Mouse (Mus musculus) spleen, adult 18-20 months (tissue): ENCODE data around the gene Nt5dc1.
"Not testable (repeated sequence)": the region's sequence is repeated elsewhere in the genome, so short reads cannot be mapped to it uniquely, and the experiment has no call there.

Experiments
- DNase-seq, 2 experiments: peaks; one replicate each; pipeline ENCODE4 v3.0.0; 2022; ENCODE audit warnings: mixed read lengths in 2 of 2

The Nt5dc1 gene

DNA sequence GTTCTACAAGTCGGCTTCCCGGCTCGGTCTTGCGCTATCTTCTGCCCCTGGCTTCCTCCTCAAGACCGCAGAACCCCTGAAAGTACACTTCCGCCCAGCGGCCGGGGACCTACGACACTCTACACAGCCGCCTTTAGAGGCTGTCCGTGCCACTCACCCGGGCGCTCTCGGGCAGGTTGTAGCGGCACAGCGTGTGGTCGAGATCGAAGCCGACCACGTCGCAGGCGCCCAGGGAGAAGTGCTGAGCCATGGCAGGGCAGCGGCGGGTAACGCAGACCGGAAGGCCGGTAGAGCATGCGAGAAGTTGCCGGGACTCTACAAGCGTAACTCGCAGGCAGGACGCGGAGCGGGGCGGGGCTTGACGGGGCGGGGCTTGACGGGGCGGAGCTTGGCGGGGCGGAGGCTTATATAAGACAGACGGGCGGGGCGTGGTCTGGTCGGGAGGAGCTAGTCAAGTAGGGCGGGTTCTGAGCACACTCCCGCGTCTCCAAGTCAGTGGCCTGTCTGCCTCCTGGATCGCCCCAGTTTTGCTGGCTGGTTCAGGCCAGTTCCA is at the start of gene Nt5dc1:
Gene Nt5dc1 (minus strand): TSS at position 349 of the 553 bp plus-strand sequence.
- DNase-seq = peak; percentile 92 to 96

DNA sequence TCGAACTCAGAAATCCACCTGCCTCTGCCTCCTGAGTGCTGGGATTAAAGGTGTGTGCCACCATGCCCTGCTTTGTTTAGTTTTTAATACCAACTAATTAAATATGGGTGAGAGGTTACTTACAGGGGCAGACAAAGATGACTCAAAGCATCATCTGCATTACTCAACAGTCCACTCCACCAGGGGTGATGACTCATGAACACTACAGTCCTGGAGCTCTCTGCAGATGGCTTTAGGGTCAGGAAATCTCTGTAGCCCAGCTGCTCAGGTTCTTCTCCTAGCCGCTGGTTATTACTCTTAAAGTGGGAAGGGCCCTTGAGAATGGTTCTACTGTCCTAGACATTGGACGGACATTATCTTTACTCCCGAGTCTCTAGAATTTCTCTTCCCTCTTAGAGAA is 46.0 kb upstream of the Nt5dc1 start:
- no peak for DNase-seq

DNA sequence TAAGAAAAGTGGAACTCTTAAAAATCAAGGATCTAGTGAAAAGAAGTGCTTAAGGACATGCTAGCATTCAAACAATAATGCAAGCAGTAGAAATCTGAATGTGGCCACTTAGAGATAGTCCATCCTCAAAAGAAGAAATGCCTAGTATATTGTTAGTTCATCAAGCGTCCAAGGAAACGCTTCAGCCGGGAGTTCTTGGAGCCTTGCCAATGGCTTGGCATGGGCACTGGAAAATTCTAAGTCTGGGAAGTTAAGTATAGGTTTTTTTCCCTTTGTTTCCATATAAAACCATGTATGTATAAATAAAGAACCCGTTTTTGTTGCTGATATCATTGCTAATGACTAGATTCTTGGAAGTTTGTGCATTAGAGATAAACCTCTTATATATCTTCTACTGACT is 43.1 kb upstream of the Nt5dc1 start:
- DNase-seq = no peak

DNA sequence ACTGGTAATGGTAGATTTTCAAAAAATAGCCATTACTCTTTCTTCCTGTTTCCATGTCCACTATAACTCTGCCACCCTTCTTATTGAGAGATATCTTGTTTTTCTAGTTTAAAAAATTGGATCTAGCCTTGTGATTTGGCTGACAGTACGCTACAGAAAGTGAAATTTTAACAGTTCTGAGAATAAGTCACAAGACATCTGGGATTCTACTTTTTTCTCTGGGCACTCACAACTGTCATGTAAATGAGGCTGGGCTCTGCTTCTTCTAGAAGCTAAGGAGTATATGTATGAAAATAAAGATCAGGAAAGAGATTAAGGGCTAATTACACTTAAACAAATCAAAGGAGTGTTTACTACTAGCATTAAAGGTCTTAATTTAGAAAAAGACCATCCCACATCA is 31.1 kb upstream of the Nt5dc1 start:
- no peak for DNase-seq

DNA sequence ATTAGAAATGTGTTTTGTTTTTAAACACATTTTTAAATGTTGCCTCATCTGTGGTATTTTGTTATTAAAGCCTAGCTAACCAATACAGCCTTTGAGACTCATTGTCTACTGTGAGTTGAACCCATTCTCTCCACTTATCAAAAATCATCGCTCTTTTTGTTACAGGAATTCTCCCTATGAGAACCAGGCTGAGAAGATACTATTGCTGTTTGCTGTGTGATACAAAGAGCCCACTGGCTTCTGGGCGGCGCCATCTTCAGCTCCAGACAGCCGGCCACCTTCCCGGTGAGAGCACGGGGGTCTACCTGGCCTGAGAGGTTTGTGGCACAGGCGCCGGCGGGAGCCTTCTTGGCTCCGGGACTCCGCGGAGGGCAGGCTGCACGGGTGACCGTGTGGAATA is 15.8 kb upstream of the Nt5dc1 start:
- DNase-seq = not testable (repeated sequence)

DNA sequence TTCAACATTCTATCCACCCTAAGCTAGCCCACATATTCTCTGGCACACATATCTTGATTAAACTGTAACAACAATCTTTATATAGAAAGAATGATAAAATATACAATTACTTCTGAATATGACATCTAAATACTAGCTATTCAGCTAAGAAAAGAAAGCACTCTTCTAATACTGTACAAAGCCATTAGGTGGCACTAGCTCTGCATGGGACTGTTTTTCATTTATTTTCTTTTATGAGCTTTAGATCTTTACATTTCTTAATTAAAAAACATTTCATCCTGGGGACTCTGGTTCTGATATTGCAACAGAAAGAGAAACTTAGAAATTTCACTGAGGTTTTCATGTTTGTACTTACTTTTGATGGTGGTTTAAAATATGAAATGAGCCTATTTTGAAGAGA is 13.4 kb upstream of the Nt5dc1 start:
- no peak for DNase-seq

DNA sequence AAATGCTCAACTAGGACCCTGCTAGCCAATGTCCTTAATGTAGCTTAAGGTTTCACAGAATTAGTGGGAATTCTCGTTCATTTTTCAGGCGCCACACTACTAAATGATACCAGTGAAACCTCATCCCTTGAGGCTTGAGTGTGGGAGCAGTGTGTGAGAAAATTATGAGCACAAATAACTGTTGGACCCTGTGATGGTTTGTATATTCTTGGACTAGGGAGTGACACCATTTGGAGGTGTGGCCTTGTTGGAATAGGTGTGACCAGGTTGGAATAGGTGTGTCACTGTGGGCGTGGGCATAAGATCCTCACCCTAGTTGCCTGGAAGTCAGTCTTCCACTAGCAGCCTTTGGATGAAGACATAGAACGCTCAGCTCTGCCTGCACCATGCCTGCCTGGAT is 442 bp upstream of the Nt5dc1 start:
- not testable (repeated sequence) for DNase-seq

DNA sequence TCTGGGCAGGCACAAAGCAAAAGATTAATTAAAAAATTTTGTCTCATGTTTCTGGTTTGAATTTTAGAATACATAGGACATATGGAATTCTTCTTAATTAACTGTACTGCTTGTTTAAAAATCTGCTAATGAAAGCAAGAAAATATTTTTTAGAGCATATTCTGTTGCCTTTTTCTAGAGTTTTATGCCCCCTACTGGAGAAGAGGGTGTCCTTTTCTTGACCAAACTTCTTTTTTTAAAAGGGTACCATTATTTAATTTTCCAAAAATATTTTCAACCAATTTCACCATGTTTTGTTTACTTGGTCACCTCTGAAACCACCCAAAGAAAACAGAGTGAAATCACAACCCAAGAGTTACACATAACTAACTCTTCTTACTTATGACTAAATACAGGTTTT is 19.1 kb downstream of the Nt5dc1 start:
- no peak for DNase-seq

DNA sequence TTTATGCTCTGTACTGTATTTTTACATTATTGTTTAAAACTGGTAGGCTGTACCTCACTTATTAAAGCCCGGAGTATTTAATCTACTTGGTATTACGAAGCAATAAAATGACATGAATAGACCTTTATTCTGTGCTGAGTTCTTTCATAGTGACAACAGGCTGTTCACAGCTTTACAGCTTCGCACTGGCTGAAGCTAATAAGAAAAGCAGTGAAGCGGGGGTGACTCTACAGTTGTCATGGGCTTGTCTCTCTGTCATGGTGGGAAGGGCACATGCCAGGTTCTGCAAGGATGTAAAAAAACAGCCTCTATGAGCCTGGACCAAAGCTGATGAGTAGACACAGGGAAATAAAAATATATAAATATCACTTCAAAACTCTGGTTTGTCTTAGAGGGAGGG is 21.4 kb downstream of the Nt5dc1 start:
- DNase-seq = no peak

DNA sequence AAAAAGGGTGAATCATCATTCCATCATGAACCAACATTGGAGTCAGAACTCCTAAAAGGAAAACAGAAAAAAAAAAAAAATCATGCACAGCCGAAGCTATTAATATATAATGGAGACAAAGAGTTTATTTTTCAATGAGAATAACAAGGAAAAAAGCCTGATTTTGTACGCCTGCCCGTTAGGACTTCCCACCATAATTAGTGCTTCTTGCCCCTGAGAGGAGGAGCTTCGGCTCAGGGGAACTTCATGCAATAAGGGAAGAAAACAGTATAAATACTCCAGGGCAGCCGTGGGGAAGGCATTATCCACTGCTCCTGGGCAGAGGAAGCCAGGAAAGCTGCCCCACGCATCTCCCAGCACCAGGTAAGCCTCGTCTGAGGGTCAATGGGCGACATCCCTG is 28.7 kb downstream of the Nt5dc1 start, which contains the start of gene Col10a1:
Gene Col10a1 (plus strand): TSS at position 301 of the 400 bp plus-strand sequence.
- DNase-seq = no peak

DNA sequence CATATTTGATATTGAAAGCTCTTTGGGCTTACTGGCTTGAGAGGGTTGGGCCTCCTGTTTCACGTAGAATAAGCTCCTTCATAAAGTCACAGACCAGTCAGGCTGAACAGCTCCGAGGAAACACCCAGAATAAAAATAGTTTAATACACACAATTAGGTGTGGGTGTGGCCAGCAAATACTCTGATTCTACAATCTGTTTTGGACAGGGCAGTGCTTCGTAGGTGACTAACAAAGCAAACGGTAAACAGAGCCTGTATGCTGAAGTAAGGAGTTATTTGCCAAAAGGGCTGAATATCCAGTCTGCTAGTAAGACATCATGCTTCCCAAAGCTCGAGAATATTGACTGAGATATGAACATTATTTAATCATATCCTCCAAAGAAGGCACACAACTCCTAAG is 32.7 kb downstream of the Nt5dc1 start:
- no peak for DNase-seq

DNA sequence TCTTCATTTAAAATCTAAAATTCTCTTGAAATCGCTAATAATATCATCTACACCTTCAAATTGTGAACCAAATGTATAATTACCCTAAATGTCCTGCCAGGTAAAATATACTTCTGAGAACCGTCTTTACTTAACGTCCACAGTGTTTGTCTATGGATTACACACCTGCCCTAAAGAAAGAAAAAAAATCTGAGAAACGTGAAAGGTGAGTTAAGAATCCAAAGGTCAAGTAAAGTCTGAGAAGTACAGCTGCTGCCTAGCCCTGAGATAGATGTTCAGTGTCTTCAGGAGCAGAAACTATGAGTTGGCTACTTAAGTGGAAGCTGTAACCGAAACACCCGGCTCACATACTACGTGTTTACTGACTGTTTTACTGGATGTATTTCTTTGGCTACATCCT is 45.0 kb downstream of the Nt5dc1 start:
- no peak for DNase-seq

DNA sequence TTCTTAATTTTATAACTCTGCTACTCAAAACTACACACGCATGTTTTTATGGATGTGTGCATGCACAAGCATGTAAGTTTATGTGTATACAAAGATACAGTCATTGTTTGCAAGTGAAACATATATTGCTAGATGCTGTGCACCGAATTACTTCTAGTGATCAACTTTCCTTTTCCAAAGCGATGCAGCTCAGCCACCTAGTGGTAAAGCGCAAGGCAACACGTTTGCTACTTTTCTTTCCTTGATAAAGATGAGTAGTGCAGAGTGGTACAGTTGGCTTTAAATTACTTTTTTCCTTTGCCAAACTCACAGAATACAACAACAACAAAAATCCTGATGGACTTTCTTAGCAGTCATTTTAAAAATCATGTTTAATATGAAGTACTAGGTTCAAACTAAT is 50.2 kb downstream of the Nt5dc1 start:
- DNase-seq = no peak

DNA sequence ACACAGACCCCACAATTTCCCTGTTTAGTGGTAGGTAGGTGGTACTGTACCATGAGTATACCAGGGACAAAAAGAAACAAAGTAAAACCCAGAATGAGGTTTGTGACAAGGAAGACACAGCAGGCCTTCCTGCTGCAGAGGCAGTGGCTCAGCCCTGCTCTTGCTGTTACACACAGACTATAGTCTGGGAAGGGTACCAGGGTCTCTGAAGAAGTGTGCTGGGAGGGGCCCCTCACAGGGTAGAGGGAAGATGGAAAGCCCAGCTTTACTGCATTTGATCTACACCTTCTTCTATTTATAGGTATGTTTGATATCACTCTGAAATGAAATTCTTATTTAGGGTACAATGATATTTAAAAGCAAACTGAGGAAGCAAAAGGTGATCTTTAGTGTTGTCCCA is 54.6 kb downstream of the Nt5dc1 start:
- no peak for DNase-seq

DNA sequence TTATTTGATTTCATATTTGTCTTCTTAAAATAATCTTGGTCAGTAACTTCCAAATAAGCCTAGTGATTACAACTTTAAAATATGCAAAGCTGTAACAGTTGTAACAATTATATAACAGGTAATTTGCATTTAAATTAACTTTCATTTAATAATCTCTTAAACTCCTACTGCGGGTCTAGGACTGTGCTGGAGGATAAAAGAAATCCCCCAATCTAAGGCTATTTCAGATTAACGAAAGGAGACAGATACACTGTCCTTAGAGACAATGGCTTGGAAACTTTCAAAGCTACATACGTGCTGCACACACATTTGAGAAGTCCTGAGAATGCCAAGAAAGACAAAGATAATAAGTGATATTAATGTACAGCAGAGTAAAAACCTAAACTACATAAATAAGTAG is 60.1 kb downstream of the Nt5dc1 start:
- DNase-seq = no peak

DNA sequence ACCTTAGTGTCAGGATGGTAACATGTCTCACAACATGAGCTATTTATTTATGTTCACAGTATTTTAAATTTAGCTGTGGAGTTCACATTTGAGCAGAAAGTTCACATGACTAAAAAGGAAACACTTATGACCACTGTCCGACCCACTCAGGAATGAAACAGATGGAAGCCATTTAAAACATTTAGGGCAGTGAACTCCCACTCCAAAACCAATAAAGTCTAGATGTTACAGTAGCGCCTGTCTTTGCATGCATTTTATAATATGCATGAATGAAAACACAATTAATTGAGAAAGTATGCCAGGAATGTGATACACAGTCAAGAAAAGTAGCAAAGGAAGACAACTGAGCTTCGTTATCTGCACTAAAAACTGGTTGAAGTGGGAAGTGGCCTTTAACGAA is 66.2 kb downstream of the Nt5dc1 start:
- no peak for DNase-seq

DNA sequence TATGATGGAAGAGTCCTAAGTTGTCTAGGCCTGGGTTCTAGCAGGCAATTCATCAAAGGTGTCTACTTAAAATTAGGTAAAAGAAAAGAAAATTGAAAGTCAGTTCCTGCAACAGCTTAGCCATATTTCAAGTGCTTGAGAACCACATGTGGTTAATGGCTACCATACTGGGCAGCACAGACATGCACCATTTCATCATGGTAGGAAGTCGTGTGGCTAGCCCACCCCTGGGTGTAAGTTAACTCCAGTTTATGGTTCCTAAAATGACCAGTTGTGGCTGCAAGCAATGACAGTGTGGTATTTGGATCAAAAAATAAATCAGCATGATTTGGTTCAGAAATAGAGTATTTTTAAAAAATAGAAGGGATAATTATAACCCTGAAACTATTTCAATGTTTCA is 76.5 kb downstream of the Nt5dc1 start:
- DNase-seq = no peak

DNA sequence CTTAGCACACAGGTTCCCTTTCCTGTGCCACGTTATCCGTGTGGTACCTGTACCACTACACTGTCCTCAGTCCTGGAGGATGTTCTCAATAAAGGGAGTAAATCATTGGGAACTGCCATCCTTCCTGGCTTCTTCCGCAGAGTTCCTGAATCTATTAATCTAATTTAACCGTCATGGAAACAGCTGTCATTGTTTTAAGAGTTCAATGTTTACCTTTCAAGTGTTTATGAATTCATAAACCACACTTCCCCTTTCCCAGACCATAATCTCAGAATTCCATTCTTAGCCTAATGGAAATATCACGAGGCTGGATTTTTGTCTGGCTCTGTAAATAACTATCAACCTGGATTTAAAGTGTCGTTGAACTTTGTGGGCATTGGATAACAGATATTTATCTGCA is 77.3 kb downstream of the Nt5dc1 start:
- no peak for DNase-seq

DNA sequence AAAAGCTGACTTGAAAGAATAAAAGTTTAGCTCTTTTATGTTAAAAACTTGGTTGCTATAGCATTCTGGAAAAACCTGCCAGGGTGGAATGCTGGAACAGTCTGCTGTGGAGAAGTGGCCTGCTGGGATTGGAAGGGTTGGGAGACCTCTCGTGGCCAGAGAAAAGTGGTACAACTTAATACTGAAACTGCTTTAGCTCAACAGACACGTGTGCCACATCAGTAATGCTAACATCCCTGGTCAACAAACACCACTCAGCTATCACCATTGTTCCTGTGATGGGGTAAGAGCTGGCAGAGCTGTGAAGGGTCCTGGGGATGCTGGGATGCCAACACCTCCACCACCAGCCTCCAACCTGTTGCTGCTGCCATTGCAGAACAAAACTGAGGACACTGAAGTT is 90.0 kb downstream of the Nt5dc1 start:
- DNase-seq = peak in 1 of 2 experiments; percentile 6

DNA sequence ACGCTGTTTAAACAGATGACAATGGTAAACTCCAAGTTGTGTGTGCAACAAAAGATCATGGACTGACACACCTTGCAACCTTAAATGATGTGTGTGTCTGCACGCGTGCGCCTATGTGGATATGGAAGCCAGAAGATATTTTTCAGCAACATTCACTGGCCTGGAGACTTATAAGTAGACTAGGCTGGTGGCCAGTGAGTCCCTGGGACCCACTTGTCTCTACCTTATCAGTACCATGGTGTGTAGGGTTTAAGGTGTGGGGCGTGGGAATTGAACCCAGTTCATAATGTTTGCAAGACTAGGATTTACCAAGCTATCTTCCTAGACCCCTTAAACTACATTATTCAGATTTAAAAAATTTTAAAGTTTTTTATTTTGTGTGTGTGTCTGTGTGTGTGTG is 91.2 kb downstream of the Nt5dc1 start:
- no peak for DNase-seq

DNA sequence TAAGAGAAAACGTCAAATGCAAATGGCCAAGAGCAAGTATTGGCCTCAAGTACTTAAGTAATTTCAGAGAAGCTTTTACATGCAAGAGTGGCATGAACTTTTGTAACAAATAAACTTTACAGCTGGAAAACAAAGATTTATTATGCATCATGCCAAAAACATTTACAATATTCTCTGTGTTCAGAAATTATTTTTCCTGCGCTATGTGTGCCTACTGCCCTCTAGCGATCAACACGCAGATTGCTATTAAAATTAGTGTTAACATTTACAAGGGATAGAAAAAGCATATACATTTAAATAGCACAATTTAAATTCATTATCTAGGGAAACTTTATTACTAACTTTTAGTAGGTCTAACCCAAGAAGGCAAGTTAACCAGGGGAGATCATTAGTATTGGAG is 91.7 kb downstream of the Nt5dc1 start:
- no peak for DNase-seq

DNA sequence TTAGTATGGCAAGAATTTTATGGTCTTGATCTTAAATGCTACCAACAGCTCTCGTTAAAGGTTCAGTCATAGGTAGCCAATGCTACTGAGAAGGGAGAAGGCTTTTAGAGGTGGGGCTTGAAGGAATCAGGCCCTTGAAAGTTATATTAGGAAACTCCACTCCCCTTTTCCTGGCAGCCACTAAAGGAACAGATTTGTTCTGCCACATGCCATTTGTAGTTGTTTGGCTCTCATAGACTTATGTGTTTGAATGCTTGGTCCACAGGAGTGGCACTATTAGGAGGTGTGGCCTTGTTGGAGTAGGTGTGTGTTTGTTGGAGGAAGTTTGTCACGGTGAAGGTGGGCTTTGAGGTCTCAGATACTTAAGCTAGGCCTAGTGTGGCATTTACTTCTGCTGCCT is 97.5 kb downstream of the Nt5dc1 start:
- DNase-seq = no peak

DNA sequence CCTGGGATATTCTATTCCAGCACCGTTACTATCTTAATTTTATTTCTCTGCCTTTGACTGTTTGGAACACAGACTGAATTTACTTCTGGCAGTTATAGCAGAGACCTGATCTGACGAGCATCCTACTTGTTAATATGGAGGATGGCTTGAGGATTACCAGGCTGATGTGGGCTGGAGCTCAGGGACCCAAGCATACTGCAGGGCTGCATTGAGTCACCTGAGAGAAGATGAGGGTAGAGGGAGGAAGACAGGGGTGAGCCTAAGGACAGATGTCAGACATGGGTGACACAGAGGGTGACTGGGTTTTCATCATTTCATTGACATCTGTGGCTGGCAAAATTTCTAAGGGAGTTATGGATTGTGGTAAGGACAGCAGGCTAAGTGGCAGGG is 101.1 kb downstream of the Nt5dc1 start:
- DNase-seq = no peak

DNA sequence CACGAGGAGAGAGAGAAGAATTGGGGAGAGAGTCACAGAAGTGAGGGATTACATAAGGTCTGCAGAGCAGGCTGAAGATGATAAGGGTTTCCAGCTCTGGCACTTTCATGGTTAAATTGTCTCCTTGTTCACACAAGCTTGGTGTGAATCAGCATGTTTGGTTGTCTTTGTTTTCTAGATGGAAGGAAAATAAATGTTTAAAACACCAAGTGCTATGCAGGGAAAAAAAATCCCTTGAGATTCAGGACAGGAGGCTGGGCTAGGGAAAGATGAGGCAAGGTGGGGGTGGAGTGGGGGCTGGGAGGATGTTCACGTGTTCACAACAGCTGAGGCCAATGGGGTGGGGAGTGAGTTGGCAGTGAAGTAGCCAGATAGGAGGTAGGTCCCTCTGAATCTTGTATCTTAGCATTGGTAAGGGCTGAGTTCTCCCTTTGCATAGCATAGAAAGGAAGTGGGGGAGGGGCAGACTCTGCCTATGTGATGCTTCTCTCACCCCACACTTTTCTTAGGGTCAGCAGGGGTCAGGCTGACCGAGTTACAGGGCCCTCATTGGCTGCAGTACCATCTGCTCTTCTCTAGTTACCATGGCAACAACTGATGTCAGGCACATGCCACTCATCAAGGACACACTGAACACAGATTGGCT is 101.7 kb downstream of the Nt5dc1 start:
- DNase-seq = no peak

DNA sequence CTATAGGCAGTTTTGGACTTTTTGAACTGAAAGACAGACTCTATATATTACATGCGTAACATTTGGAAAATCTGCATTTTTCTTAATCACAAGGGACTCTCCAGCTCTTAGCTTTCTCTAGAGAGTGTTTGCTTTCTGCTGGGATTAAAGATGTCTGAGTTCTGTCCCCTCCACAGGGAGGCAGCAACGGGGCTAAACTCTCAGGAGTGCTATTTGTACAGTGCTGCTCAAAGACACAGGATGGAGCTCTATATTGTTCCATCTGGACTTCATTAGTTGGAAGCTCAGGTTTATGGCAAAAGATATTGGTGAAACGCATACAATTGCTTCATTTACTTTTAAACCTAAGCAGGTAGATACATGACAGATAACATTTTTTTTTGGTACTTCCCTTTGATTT is 105.8 kb downstream of the Nt5dc1 start:
- no peak for DNase-seq
